Mouse (Mus musculus) activated CD4-positive, CD25-positive, alpha-beta regulatory T cell, adult 4 months (primary cell): ENCODE results near the gene Slc30a5. TPM values are rescaled to one million over a fixed set of nuclear protein-coding genes. Genes with fewer than 3 reads are reported as not detected.
"Not testable (repeated sequence)": the region's sequence is repeated elsewhere in the genome, so short reads cannot be mapped to it uniquely, and the experiment has no call there.

Experiments
- ATAC-seq: one replicate; pipeline ENCODE4 v1.8.0; 2017
- polyA plus RNA-seq, 2 experiments: library from polyadenylated mRNA; unstranded; fragments of 100-300 nt; shearing (Covaris generic); gene quantifications; one replicate each; pipeline ENCODE4 v1.2.1; 2017

Slc30a5 gene
- 10 to 100 TPM; 11.2 to 13.8 TPM for polyA plus RNA-seq

DNA sequence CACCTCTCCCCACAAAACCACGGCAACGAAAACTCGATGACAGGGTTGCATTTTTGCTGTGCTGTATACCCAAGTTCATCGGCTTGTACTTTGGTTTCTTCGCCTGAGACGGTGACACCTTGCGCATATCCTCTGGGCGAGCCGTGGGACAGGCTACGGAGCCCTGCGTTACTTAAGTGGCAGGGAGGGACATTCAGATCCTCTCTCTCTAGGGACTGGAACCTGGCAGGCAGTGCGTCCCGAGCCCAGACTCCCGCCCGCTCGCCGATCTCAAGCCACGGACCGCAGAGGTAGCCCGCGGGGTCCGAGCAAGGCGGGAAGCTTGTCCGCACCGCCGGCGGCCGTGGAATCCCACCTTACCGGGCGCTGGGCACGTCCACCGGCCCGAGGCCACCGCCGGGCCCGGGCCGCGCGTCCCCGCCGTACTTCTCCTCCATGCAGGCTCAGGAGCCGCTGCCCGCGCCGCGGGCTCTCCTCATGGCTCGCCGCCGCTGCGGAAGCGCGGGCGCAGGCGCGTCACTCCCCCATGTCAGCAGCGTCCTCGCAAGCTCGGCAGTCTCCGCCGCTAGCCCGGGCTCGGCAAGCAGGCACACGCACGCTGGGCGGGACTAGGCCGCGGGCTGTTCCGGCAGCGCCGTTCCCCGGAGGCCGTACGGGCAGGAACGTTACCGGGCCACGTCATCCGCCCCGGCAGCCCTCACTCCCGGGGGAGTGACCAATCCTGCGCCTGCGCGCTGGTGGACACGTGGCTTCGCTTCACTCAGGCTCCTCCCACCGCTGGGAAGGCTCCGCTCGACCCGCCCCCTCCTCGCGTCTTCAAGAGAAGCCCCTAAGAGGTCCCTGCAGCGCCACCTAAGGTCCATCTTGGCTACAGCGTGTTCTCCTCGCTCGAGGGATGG lies at the start of gene Slc30a5:
Gene Slc30a5, minus strand, starts transcription at position 687 of the 899 bp plus-strand sequence.
- peak; percentile 94 for ATAC-seq

DNA sequence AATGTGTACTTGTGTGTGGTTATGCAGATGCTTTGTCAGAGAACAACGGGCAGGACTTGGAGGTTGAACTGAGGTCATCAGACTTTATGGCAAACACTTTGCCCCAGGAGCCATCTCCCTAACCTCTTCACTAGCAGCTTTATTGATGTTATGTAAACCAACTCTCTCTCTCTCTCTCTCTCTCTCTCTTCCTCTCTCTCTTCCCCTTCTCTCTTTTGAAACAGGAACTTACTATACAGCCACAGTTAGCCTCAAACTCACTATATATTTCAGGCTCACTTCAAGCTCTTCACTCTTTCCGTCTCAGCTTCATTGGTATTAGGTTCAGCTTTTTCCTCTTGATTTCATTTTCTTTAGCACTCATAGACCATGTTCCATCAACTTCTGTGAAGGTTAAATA lies 48.7 kb upstream of the Slc30a5 start:
- no peak for ATAC-seq

- no peak for ATAC-seq
Observed at GRCm38 (mm10) chr13:100879806-100880205, 46.6 kb upstream of the Slc30a5 start.

DNA sequence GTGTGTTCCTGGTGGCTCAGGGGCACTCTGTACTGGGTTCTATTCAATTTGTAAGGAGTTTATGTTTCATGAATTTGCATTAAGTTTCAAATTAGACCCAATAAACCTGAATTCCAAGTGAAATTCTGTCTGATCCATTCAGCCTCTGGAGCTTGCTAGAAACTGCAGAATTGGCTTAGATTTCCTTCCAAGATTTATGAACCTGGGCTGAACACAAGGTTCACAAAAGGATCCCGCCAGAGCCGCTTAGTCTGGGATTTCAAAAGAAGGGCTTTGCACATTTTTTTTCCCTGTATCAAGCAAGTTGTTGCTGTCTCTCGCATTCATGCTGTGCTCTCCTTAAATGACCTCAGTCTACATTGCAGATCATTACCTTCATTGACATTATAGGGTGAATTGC lies 46.1 kb upstream of the Slc30a5 start:
- no peak for ATAC-seq

DNA sequence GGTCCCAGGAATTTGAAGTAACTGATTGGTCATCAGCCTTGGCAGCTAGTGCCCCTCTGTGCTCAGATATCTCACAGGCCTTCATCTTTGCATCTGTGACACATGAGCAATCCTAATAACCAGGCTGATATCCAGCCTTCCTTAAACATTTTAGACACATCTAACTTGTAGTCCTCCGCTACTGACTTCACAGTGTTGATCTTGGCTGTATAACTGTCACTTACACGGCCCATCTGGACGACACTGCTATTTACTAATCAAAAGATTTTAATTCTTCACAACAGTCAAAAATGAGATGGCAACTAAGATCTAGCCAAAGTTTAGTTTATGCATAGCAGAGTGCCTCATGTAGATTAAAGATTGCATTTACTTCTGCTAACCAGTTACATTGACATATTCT lies 45.0 kb upstream of the Slc30a5 start:
- ATAC-seq, result no peak

- no peak for ATAC-seq
Observed at GRCm38 (mm10) chr13:100877703-100878102, 44.5 kb upstream of the Slc30a5 start.

GRCm38 (mm10) chr13:100875103-100875502 lies 41.9 kb upstream of the Slc30a5 start:
- ATAC-seq, result no peak

- ATAC-seq, result no peak
Observed at GRCm38 (mm10) chr13:100874588-100874987, 41.4 kb upstream of the Slc30a5 start.

- ATAC-seq, result no peak
Observed at GRCm38 (mm10) chr13:100873530-100873929, 40.3 kb upstream of the Slc30a5 start.

DNA sequence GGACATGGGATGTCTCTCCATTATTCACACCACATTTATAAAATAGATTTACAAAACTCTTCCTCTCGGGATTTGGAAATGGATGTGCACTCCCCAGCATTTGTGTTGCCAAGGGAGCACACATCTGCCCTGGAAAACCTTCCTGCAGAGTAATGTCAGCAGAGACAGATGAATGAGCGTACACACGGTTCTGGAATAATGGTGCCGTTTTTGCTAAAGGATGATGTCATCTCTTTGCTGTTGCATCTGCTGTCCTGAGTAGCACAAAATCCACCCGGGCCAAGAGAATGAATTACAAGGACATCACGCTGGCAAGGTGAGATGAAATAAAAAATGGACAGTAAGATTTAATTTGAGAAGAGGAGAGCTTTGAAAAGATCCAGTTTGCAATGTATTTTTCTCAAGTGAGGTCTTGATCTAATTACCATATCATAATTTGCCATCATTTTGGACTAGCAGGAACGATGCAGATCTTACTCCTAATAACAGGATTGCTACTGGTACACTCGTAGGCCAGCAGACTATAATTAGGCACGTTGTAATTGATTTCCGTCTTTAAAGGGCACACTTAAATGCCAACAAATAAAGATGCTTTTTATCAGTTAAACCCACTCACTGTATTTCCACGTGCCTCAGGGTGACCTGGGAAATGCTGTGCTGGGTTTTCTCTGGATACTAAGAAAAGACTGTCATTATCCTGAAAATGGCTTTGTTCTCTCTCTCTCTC lies 38.4 kb upstream of the Slc30a5 start:
- ATAC-seq, result no peak

DNA sequence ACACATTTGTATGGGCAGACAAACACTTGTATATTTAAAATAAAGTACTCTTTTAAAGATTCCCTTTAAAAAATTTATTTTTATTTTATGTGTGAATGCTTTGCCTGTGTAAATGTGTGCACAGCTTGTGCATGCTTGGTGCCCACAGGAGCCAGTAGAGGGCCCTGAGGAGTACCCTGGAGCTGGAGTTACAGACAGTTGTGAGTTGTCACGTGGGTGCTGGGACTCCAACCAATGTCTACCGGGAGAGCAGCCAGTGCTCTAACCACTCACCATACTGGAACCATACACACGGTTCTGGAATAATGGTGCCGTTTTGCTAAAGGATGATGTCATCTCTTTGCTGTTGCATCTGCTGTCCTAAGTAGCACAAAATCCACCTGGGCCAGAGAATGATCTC lies 36.6 kb upstream of the Slc30a5 start:
- no peak for ATAC-seq

DNA sequence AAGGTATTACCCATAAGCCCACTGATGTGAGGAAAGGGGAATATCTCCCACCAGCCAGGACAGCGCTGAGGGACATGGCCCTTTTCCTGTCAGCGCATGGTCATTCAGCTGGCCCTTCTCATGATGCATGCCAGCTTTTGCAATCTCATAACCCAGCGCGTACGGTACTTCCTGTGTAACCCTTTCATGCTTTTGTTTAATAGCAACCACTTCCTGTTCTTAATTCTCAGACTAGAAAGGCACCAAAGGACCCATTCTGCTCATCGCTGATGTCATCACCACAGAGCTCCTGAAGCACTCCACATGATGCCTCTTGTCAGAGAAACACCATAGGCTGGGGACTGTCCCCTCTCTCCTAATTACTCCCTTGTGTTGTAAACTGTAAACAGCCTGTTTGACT lies 33.1 kb upstream of the Slc30a5 start:
- peak; percentile 99 for ATAC-seq

- no peak for ATAC-seq
Observed at GRCm38 (mm10) chr13:100865744-100866143, 32.5 kb upstream of the Slc30a5 start.

DNA sequence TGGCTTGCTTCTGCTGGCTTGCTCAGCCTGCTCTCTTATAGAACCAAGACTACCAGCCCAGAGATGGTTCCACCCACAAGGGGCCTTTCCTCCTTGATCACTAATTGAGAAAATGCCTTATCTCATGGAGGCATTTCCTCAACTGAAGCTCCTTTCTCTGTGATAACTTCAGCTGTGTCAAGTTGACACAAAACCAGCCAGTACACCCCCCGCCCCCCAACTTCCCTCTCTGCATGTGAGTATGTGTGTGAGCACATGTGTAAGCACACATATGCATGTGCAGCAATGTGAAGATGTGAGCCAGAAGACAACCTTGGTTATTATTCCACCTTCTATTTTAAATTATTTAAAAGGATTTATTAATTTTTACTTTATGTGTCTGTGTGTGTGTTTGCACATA lies 30.7 kb upstream of the Slc30a5 start:
- not testable (repeated sequence) for ATAC-seq

GRCm38 (mm10) chr13:100859117-100859516 lies 25.9 kb upstream of the Slc30a5 start:
- no peak for ATAC-seq

GRCm38 (mm10) chr13:100854174-100854573 lies 20.9 kb upstream of the Slc30a5 start:
- ATAC-seq, result peak; percentile 76

- ATAC-seq, result no peak
Observed at GRCm38 (mm10) chr13:100853120-100853519, 19.9 kb upstream of the Slc30a5 start.

DNA sequence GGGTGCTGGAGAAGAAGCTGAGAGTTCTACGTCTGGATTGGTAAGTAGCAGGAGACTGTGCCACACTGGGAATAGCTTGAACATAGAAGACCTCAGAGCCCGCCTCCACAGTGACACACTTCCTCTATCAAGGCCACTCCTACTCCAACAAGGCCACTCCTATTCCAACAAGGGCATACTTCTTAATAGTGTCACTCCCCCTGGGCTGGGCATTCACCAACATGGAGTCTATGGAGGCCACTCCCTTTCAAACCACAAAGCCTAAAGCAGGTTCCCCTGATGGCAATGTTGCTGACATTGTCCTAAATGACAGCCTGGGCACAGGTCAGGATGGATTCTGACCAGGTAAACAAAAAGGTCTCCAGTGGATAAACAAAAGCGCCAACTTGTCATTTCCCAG lies 15.9 kb upstream of the Slc30a5 start:
- no peak for ATAC-seq

- no peak for ATAC-seq
Observed at GRCm38 (mm10) chr13:100846891-100847579, 13.8 kb upstream of the Slc30a5 start.

DNA sequence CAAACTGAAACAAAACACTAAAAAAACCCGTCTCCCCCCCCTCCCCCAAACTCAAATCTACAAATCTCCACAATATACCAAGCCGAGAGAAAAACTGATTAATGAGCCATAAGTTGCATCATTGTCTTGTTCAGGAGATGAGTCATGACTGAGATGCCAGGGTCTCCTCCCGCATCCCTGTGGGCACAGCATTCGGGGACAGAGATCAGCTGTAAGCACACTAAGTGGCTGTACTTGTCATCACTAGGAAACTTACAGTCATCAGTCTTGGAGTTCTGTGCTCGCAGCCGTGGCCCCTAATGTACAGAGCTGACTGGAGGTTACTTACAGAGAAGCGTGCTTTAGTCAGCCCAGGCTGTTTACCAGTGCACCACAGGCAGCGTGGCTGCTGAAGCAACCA lies 13.0 kb upstream of the Slc30a5 start:
- no peak for ATAC-seq

GRCm38 (mm10) chr13:100843944-100844343 lies 10.7 kb upstream of the Slc30a5 start:
- no peak for ATAC-seq

DNA sequence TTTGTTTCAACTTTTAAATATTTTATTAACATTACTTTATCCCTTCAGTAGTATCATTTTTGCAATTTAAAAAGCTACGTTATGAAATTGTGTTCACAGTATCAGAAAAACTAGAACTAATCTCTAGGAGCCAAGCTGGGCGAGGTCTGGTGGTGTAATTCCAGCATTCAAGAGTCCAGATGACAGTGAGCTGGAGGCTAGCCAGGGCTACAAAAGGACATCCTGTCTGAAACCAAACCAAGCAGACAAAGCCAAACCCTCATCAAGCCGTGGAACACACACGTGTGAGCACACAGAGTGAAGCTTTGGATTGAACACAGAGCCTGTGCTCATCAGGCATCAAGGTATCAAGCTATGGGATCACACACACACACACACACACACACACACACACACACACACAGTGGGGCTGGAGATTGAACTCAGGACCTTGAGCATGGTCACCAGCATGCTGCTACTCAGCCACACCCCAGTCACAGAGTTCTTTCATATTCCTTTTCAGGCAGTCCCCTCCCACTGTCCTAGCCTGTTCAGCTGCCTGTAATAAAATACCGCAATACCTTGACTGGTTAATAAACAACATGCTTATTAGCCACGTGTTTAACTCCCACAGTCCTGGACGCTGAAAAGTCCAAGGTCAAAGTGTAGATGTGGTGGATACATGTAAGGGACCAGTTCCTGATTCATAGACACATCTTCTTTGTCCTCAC lies 9.9 kb upstream of the Slc30a5 start:
- no peak for ATAC-seq

DNA sequence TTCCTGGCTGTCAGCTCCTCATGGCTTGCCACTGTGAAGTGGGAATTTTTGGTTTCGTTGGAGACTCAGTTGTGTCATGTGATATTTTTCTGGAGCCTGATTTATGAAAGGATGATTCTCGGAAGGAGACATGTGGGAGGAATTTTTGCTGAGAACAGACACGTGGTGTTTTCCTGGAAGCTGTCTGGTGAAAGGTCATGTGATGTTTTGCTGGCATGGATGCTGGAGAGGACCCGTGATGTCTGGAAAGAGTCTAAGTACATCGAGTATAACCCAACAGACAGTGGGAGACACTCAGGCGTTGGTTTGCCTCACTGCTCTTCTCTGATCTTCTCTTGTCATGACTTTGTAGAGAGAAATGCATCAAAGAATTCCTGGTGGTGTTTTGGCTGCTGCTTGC lies 8.5 kb upstream of the Slc30a5 start:
- ATAC-seq, result no peak
